Mouse (Mus musculus) cortical plate, adult 2 months (tissue): Measurements from ENCODE around the gene Tmem40. TPM values are rescaled to one million over a fixed set of nuclear protein-coding genes. Genes with fewer than 3 reads are reported as not detected.

Source experiments
- H3K27ac ChIP-seq: fragments of 200-500 bp; 2 replicates; pipeline ENCODE4 v1.5.1; 2012; ENCODE audit warnings: low read length, control low read depth, inconsistent platforms; ENCODE audit not compliant: insufficient read depth
- H3K4me1 ChIP-seq: fragments of 200-500 bp; 2 replicates; pipeline ENCODE4 v1.6.1; 2011; ENCODE audit warnings: low read length; ENCODE audit not compliant: control insufficient read depth, insufficient read depth
- H3K4me3 ChIP-seq: fragments of 200-500 bp; 2 replicates; pipeline ENCODE4 v1.5.1; 2011; ENCODE audit warnings: mild to moderate bottlenecking, low read length, control low read depth; ENCODE audit not compliant: insufficient read depth
- CTCF ChIP-seq: fragments of 200-500 bp; IDR thresholded peaks from 2 replicates; pipeline ENCODE4 v1.5.1; 2011; ENCODE audit warnings: mild to moderate bottlenecking, control low read depth, low read length; ENCODE audit not compliant: insufficient read depth; ENCODE audit errors: extremely low read depth
- POLR2A ChIP-seq: fragments of 200-500 bp; IDR thresholded peaks from 2 replicates; pipeline ENCODE4 v1.6.1; 2011; ENCODE audit warnings: mild to moderate bottlenecking, low read length, control low read depth; ENCODE audit not compliant: insufficient read depth; ENCODE audit errors: extremely low read depth
- polyA plus RNA-seq: library from polyadenylated mRNA; depleted of rRNA; stranded (reverse); fragments of >200 nt; gene quantifications from 2 replicates; pipeline ENCODE4 v1.2.3, GENCODE M21; 2012

The Tmem40 gene
- polyA plus RNA-seq, 1 experiment: 5.5 TPM

GRCm38 (mm10) chr6:115792691-115793215 lies 30.5 kb upstream of the Tmem40 start:
- TF ChIP-seq POLR2A (no peak), CTCF (no peak)
- H3K4me1 ChIP-seq: no peaks in the 10 kb centered on the region
- no peak overlapping the region for H3K27ac ChIP-seq
- H3K4me3 ChIP-seq: no peak overlapping the region

- no peak overlapping the region for H3K4me3 ChIP-seq
Measured at GRCm38 (mm10) chr6:115791842-115792686, 29.9 kb upstream of the Tmem40 start.

DNA sequence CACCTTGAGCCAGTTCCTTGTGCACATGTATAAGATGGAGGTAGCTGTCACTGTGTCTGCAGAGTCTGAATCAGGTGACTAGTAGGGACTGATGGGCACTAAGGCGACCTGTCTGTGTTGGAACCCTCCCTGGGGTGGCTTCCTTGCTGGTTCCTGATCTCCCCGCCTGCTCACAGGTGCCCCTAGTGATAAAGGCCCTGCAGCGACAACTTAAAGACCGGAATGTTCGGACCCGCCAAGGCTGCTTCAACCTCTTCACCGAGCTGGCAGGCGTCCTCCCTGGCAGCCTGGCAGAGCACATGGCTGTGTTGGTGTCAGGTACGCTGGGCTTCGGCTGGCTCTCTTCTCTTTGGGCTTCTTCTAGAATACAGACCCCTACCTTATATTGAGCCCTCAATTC lies 28.8 kb upstream of the Tmem40 start:
- Histone ChIP-seq H3K4me1 (no peaks in the 10 kb centered on the region), H3K4me3 (no peak overlapping the region), H3K27ac (no peak overlapping the region)
- TF ChIP-seq CTCF (no peak), POLR2A (no peak)

More at GRCm38 (mm10) chr6:115791842-115792686, 29.9 kb upstream of the Tmem40 start:
- H3K27ac ChIP-seq: no peak overlapping the region
- TF ChIP-seq CTCF (no peak), POLR2A (no peak)
- no peaks in the 10 kb centered on the region for H3K4me1 ChIP-seq

DNA sequence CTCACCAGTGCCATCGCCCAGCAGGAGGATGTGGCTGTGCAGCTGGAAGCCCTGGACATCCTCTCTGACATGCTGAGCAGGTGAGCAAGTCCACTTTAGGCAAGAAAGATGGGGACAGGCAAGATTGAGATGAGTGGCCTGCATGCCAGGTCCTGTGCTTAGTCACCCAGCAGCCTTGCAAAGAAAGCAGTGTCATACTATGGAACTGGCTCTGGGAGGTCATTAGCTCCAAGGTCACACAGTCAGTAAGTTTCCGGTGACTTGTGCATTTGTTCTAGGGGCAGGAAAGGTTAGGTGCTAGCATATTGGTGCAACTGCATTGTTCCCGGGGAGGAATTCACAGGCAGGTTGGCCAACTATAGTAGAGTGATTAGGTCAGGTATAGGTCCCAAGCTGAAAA lies 20.6 kb upstream of the Tmem40 start:
- TF ChIP-seq CTCF (no peak), POLR2A (no peak)
- no peak overlapping the region for H3K27ac ChIP-seq

GRCm38 (mm10) chr6:115776363-115776762 lies 14.2 kb upstream of the Tmem40 start:
- Histone ChIP-seq H3K4me3 (no peak overlapping the region), H3K4me1 (peaks cover 4% of the 10 kb centered on the region), H3K27ac (no peak overlapping the region)
- TF ChIP-seq POLR2A: no peak

More for the DNA sequence above, 20.6 kb upstream of the Tmem40 start:
- Histone ChIP-seq H3K4me1 (no peaks in the 10 kb centered on the region), H3K4me3 (no peak overlapping the region)

GRCm38 (mm10) chr6:115775838-115776237 lies 13.6 kb upstream of the Tmem40 start:
- no peak for TF ChIP-seq POLR2A
- no peak for TF ChIP-seq CTCF
- no peak overlapping the region for H3K27ac ChIP-seq
- no peak overlapping the region for H3K4me3 ChIP-seq
- peaks cover 4% of the 10 kb centered on the region for H3K4me1 ChIP-seq

DNA sequence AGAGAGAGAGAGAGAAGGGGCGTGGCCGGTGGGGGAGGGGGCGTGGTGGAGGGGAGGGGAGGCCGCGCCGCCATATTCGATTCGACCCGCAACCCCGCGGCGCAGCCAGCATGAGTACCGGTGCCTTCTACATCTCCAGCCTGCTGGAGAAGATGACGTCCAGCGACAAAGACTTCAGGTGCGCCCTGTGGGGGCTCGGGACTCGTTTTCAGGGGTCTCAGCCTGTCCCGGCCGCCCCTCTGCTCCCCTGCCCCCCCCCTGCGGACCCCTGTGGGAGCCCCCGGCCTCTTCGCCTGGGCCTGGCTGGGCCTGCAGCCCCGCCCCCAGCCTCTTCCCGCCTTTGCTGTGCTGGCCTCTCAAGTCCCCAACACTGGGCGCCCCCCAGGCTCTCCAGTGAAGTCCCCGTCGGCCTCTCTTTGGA lies 12.3 kb upstream of the Tmem40 start, which contains the start of gene Cand2:
Cand2 (plus strand) TSS at position 38 of the 421 bp plus-strand sequence.
- no peak for TF ChIP-seq POLR2A
- no peak for TF ChIP-seq CTCF
- Histone ChIP-seq H3K4me1 (peaks cover 4% of the 10 kb centered on the region), H3K27ac (no peak within 1 kb of the TSS), H3K4me3 (peak within 1 kb of the TSS; percentile 50)

DNA sequence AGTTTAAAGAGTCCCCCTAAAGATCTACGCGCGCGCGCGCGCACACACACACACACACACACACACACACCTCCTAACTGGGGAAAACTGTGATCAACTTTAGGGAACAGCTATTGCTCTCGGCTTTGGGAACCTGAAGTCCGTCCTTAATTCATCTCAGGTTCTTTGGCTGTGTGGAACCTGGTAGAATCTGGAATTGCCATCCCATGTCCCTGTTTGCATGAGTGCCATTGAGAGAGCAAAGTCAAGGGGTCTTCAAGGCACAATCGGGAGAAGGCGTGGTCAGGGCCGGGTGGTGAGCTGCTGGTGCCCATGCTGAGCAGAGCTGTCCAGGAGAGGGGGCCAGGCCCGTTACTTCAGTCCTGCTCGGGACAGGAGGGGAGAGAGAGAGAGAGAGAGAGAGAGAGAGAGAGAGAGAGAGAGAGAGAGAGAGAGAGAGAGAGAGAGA lies 11.8 kb upstream of the Tmem40 start:
- H3K27ac ChIP-seq: no peak overlapping the region
- peak overlapping the region; percentile 50 for H3K4me3 ChIP-seq
- H3K4me1 ChIP-seq: peaks cover 4% of the 10 kb centered on the region
- no peak for TF ChIP-seq CTCF
- TF ChIP-seq POLR2A: no peak

GRCm38 (mm10) chr6:115772604-115773003 lies 10.4 kb upstream of the Tmem40 start:
- Histone ChIP-seq H3K27ac (no peak overlapping the region), H3K4me3 (no peak overlapping the region), H3K4me1 (peaks cover 4% of the 10 kb centered on the region)
- no peak for TF ChIP-seq POLR2A
- TF ChIP-seq CTCF: peak; percentile 22; the same call in 1 of the 2 replicates

DNA sequence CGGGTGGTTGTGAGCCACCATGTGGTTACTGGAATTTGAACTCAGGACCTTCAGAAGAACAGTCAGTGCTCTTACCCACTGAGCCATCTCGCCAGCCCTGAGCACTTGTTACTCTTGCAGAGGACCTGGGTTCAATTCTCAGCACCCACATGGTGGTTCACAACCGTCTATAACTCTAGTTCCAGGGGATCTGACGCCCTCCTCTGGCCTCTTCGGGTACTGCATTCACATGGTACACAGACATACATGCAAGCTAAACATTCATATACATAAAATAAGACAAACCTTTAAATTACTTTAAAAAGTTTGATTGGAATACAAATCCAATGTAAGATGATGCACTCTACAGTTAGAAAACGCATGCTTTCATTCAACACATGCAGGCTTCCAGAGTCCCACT lies 10.0 kb upstream of the Tmem40 start:
- no peak for TF ChIP-seq CTCF
- Histone ChIP-seq H3K27ac (no peak overlapping the region), H3K4me3 (no peak overlapping the region), H3K4me1 (peaks cover 4% of the 10 kb centered on the region)
